Mouse (Mus musculus) spleen, adult 2 months (tissue): Measurements from ENCODE around the gene Wnt11. TPM values are rescaled to one million over a fixed set of nuclear protein-coding genes. Genes with fewer than 3 reads are reported as not detected.

ENCODE experiments used
- DNase-seq, 2 experiments: peaks; one replicate each; pipeline versions ENCODE4 v3.0.0 to v3.0.0-alpha.2; 2012 to 2021; ENCODE audit warnings: low spot score in 2 of 2, low read depth in 1 of 2
- H3K27ac ChIP-seq: fragments of 200-500 bp; 2 replicates; pipeline ENCODE4 v1.5.1; 2012; ENCODE audit warnings: low read length, inconsistent platforms; ENCODE audit not compliant: insufficient read depth
- H3K27me3 ChIP-seq: fragments of 200-500 bp; 2 replicates; pipeline ENCODE4 v1.6.1; 2012; ENCODE audit warnings: mild to moderate bottlenecking, moderate library complexity, low read length, inconsistent platforms; ENCODE audit not compliant: control insufficient read depth, insufficient read depth
- H3K36me3 ChIP-seq: fragments of 200-500 bp; 2 replicates; pipeline ENCODE4 v1.6.1; 2012; ENCODE audit warnings: mild to moderate bottlenecking, low read length, inconsistent platforms; ENCODE audit not compliant: control insufficient read depth, insufficient read depth
- H3K4me1 ChIP-seq: fragments of 200-500 bp; 2 replicates; pipeline ENCODE4 v1.6.1; 2011; ENCODE audit warnings: inconsistent platforms; ENCODE audit not compliant: control insufficient read depth, insufficient read depth, insufficient read length
- H3K4me3 ChIP-seq: fragments of 200-500 bp; 2 replicates; pipeline ENCODE4 v1.5.1; 2011; ENCODE audit warnings: mild to moderate bottlenecking, inconsistent platforms; ENCODE audit not compliant: insufficient read depth, insufficient read length; ENCODE audit errors: extremely low read depth
- CTCF ChIP-seq: fragments of 200-500 bp; IDR thresholded peaks from 2 replicates; pipeline ENCODE4 v1.5.1; 2011; ENCODE audit warnings: mild to moderate bottlenecking, inconsistent platforms; ENCODE audit not compliant: insufficient read depth, insufficient read length, insufficient replicate concordance; ENCODE audit errors: extremely low read depth
- POLR2A ChIP-seq: fragments of 200-500 bp; IDR thresholded peaks from 2 replicates; pipeline ENCODE4 v1.6.1; 2011; ENCODE audit warnings: low read depth, low read length, inconsistent platforms
- WGBS: fragments of 180-500 bp; shearing (Covaris S2); methylation state at CpG from one replicate; pipeline ENCODE4 v1.1.7; 2018; 5-methylcytosine and 5-hydroxymethylcytosine counted together
- polyA plus RNA-seq: library from polyadenylated mRNA; depleted of rRNA; stranded (reverse); fragments of >200 nt; gene quantifications from 2 replicates; pipeline ENCODE4 v1.2.3, GENCODE M21; 2012

Wnt11 gene
- polyA plus RNA-seq, 1 experiment, result 4.9 TPM

DNA sequence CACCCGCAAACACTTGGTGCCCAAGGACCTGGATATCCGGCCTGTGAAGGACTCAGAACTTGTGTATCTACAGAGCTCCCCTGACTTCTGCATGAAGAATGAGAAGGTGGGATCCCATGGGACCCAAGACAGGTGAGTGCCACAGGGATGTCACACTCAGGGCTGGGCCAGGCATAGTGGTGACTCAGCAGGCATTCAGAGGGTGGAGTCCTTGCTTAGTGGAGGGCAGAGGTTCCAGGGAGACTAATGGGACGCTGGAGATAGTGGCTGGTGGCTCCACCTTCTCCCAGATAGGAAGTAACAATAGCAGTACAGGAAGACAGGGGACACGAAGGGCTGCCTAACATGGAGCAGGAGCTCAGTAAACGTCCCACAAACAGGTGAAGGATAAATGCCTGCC, 15.5 kb downstream of the Wnt11 start:
- TF ChIP-seq CTCF, result no peak
- H3K4me3 ChIP-seq, result no peak overlapping the region
- no peaks in the 10 kb centered on the region for H3K4me1 ChIP-seq
- H3K27ac ChIP-seq, result no peak overlapping the region
- WGBS, result 83% methylated on average over 5 of the region's 5 CpGs
- no peaks in the 10 kb centered on the region for H3K27me3 ChIP-seq
- DNase-seq, result no peak
- no peaks in the 10 kb centered on the region for H3K36me3 ChIP-seq

DNA sequence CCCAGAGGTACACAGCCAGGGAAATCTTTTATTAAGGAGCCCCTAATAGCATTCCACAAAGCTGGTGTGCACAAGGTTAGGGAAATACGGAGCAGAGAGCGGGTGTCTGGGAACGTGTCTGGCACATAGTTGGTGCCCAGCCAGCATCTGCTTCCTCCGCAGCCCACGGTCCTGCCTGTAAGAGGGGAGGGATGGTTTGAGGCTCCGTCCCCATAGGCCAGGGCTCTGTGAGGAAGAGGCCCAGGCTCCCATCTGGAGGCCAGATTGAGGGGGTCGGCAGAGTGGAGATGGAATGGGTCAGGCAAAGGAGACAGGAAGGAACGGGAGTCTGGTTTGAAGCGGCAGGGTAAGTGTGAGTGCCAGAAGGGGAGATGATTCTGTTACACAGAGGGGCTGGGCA, 16.3 kb downstream of the Wnt11 start:
- Histone ChIP-seq H3K27ac (no peak overlapping the region), H3K36me3 (no peaks in the 10 kb centered on the region), H3K4me1 (no peaks in the 10 kb centered on the region), H3K4me3 (no peak overlapping the region), H3K27me3 (no peaks in the 10 kb centered on the region)
- 65% methylated on average over 9 of the region's 9 CpGs for WGBS
- TF ChIP-seq CTCF (no peak), POLR2A (no peak)
- DNase-seq, result no peak

DNA sequence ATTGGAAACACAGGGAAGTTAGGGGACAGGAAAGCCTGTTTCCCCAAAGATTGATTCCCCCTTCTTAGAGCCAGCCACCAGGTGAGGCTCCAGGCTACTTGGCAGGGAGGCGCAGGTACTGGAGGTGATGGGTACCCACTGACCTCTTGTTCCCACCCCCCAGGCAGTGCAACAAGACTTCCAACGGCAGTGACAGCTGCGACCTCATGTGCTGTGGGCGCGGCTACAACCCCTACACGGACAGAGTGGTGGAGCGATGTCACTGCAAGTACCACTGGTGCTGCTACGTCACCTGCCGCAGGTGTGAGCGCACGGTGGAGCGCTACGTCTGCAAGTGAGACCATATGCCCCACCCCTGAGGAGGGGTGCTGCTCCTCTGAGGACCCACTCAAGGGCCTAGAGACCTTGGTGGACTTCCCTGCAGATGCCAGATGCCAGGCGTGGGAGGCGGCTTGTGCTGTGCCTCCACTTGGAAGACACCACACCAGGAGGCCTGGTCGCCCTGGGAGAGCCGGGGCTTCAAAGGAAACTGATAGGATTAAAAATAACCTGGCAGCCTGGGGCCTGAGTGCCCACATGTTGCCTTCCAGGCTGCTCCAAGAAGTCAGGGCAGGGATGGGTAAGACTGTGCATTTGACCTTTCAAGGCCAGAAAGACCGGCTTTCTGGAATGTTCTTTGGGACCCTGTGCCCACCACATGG, 18.2 kb downstream of the Wnt11 start:
- 93% methylated on average over 18 of the region's 18 CpGs for WGBS
- TF ChIP-seq POLR2A, result no peak
- no peak for TF ChIP-seq CTCF
- H3K27ac ChIP-seq, result no peak overlapping the region
- no peaks in the 10 kb centered on the region for H3K36me3 ChIP-seq
- H3K4me3 ChIP-seq, result no peak overlapping the region
- H3K27me3 ChIP-seq, result no peaks in the 10 kb centered on the region
- no peaks in the 10 kb centered on the region for H3K4me1 ChIP-seq
- DNase-seq, result no peak

DNA sequence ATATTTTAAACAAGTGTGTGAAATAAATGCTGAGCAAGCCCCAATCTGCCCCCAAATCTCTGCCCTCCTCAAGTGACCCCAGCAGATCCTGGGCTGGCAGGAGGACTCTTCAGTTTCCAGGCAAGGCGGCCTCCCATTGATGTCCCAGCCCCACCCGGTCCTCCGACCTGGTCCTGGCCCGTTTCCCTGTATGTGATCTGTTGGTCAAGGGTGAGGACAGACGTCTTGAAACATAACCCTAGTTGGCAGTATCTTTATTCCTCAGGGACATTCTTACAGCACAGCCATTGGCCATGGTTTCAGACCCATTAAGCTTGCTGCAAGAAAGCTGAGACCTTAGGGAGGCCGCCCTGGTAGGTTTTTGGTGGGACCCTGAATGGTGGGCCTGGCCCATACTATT, 18.9 kb downstream of the Wnt11 start:
- no peak overlapping the region for H3K4me3 ChIP-seq
- no peaks in the 10 kb centered on the region for H3K36me3 ChIP-seq
- no peaks in the 10 kb centered on the region for H3K27me3 ChIP-seq
- no peaks in the 10 kb centered on the region for H3K4me1 ChIP-seq
- H3K27ac ChIP-seq, result no peak overlapping the region
- WGBS, result 89% methylated on average over 6 of the region's 6 CpGs
- no peak for DNase-seq
- no peak for TF ChIP-seq POLR2A
- TF ChIP-seq CTCF, result no peak

DNA sequence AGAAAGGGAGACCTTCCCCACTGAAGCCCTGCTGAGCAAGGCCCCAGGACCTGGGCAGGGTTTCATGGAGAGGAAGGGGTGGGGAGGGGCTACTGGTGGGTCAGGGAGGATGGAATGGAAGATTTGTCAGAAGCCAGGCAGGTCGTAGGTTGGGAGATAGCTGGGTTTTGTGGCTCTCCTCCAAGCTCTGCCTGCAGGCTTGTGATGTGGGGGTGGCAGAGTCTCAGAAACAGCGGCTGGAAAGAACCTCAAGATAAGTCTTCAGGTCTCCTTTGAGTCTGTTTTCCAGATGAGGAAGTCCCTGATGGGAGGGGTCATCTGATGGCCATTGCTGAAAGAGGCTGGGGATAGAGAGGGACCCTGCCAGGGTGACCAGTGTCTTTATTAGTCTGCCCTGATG, 20.5 kb downstream of the Wnt11 start:
- 71% methylated on average over 2 of the region's 2 CpGs for WGBS
- DNase-seq, result no peak
- no peak overlapping the region for H3K27ac ChIP-seq
- no peaks in the 10 kb centered on the region for H3K27me3 ChIP-seq
- H3K4me3 ChIP-seq, result no peak overlapping the region
- TF ChIP-seq POLR2A (no peak), CTCF (no peak)
- H3K4me1 ChIP-seq, result no peaks in the 10 kb centered on the region
- H3K36me3 ChIP-seq, result no peaks in the 10 kb centered on the region

DNA sequence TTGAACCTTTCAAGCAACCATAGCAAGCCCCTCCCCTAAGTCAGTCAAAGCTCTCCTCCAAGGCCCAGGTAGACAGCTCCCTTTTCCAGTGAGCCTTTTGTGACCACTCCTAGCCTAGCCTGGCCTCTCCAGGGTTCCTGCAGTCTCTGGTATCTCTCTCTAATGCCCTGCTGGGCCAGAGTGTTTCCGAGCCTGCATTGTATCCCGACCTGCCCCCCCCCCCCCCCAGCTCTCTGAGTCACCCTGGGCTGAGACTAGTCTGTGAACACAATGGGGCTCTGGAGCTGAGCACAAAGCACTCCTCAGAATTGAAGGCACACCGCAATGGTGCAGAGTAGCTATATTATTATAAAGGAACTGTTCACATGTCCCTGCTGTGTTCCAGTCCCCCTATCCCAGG, 21.2 kb downstream of the Wnt11 start:
- 61% methylated on average over 3 of the region's 3 CpGs for WGBS
- Histone ChIP-seq H3K27me3 (no peaks in the 10 kb centered on the region), H3K4me1 (no peaks in the 10 kb centered on the region)

DNA sequence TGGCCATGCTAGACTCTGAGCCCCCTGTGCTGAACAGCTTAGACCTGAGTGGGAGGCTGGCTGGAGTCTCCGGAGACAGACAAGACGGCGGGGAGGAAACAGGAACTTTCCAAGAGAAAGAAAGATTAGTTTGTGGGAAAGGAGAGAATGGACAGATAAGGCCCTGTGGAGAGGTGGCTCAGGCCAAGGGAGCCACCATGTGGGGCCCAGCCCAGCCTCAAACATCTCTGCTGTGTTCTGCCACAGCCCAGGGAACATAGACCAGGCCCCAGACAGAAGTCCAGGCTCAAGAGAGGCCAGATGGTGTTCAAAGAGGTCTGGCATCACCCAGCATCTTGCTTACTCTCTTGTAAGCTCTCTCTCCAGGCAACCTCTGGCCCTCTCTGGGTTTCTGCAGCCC, 22.2 kb downstream of the Wnt11 start:
- no peak for TF ChIP-seq CTCF
- no peak for TF ChIP-seq POLR2A
- Histone ChIP-seq H3K27ac (no peak overlapping the region), H3K27me3 (no peaks in the 10 kb centered on the region), H3K36me3 (no peaks in the 10 kb centered on the region), H3K4me3 (no peak overlapping the region), H3K4me1 (no peaks in the 10 kb centered on the region)
- WGBS, result 57% methylated on average over 3 of the region's 3 CpGs
- no peak for DNase-seq

More for the DNA sequence above, 21.2 kb downstream of the Wnt11 start:
- Histone ChIP-seq H3K4me3 (no peak overlapping the region), H3K27ac (no peak overlapping the region), H3K36me3 (no peaks in the 10 kb centered on the region)
- DNase-seq, result no peak
- no peak for TF ChIP-seq CTCF
- no peak for TF ChIP-seq POLR2A

DNA sequence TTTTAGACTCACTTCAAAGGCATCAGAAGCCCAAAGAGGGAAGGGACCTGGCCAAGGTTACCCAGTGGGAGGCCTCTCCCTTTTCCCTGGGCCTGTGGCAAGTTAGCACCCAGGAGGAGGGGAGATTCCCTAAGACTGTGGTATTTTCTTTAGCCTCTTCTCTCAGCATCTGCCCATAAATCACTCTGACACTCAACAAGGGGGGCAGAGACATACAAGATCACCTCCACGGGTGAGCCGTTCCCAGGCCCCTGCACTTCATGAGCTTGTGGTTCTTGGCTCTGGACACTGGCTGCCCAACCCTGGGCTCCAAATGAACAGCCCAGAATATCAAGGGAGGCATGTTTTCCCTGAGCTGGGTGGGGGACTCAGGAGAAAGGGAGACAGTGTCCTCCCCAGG, 26.1 kb downstream of the Wnt11 start:
- Histone ChIP-seq H3K4me1 (no peaks in the 10 kb centered on the region), H3K4me3 (no peak overlapping the region), H3K27me3 (no peaks in the 10 kb centered on the region), H3K36me3 (no peaks in the 10 kb centered on the region), H3K27ac (no peak overlapping the region)
- WGBS, result 82% methylated on average over 2 of the region's 2 CpGs
- TF ChIP-seq POLR2A (no peak), CTCF (no peak)
- no peak for DNase-seq
